Mouse (Mus musculus) forebrain, embryonic 10.5 days (tissue): ENCODE results near the gene Prpf6. TPM values are rescaled to one million over a fixed set of nuclear protein-coding genes. Genes with fewer than 3 reads are reported as not detected.

Experiments used
- DNase-seq: peaks from one replicate; pipeline ENCODE4 v3.0.0-alpha.2; 2017; ENCODE audit warnings: low spot score; ENCODE audit errors: extremely low spot score
- H3K27ac ChIP-seq: fragments of 300-500 bp; sonication (generic); 2 replicates; pipeline ENCODE4 v1.5.1; 2016; ENCODE audit warnings: mild to moderate bottlenecking
- H3K27me3 ChIP-seq: fragments of 300-500 bp; sonication (generic); 2 replicates; pipeline ENCODE4 v1.6.1; 2016; ENCODE audit warnings: mild to moderate bottlenecking; ENCODE audit not compliant: poor library complexity, severe bottlenecking
- H3K36me3 ChIP-seq: fragments of 300-500 bp; sonication (generic); replicated peaks from 2 replicates; pipeline ENCODE4 v1.6.1; 2016; ENCODE audit warnings: mild to moderate bottlenecking, moderate library complexity
- H3K4me1 ChIP-seq: fragments of 300-500 bp; sonication (generic); 2 replicates; pipeline ENCODE4 v1.6.1; 2016
- H3K4me3 ChIP-seq: fragments of 300-500 bp; sonication (generic); 2 replicates; pipeline ENCODE4 v1.5.1; 2016; ENCODE audit warnings: mild to moderate bottlenecking, moderate library complexity
- H3K9me3 ChIP-seq: fragments of 300-500 bp; sonication (generic); 2 replicates; pipeline ENCODE4 v1.6.1; 2016; ENCODE audit warnings: mild to moderate bottlenecking, moderate library complexity
- WGBS: fragments of 180-500 bp; shearing (Covaris S2); methylation state at CpG from one replicate; pipeline ENCODE4 v1.1.7; 2016; 5-methylcytosine and 5-hydroxymethylcytosine counted together
- polyA plus RNA-seq: library from polyadenylated mRNA; unstranded; fragments of >200 nt; fragmentation: Nextera tagmentation; extraction: Ambion mirVana; gene quantifications from 2 replicates; pipeline ENCODE4 v1.2.1, GENCODE M21; 2016

Prpf6 gene
- polyA plus RNA-seq, 1 experiment from 2014 or later = 78.5 TPM

GRCm38 (mm10) chr2:181676424-181676823 is 84.8 kb downstream of the Prpf6 start:
- H3K4me1 ChIP-seq = peaks cover 62% of the 10 kb centered on the region
- DNase-seq = no peak
- H3K27ac ChIP-seq = peak overlapping the region; percentile 79; the same call in 1 of the 2 replicates
- WGBS = 39% methylated on average over 2 of the region's 2 CpGs
- no peaks in the 10 kb centered on the region for H3K36me3 ChIP-seq
- H3K9me3 ChIP-seq = no peaks in the 10 kb centered on the region
- no peak overlapping the region for H3K4me3 ChIP-seq
- H3K27me3 ChIP-seq = peaks cover 54% of the 10 kb centered on the region

- Histone ChIP-seq H3K36me3 (no peaks in the 10 kb centered on the region), H3K27me3 (peaks cover 47% of the 10 kb centered on the region), H3K4me3 (no peak overlapping the region), H3K4me1 (peaks cover 61% of the 10 kb centered on the region), H3K9me3 (no peaks in the 10 kb centered on the region), H3K27ac (0 out of 2 replicates have a peak overlapping the region, but pooled peaks have one; percentile 20)
- WGBS = 51% methylated on average over 5 of the region's 5 CpGs
- DNase-seq = no peak
These were observed 85.6 kb downstream of the Prpf6 start for GRCm38 (mm10) chr2:181677096-181677754.

- no peak overlapping the region for H3K27ac ChIP-seq
- DNase-seq = no peak
- no peaks in the 10 kb centered on the region for H3K9me3 ChIP-seq
- H3K4me3 ChIP-seq = no peak overlapping the region
- WGBS = 53% methylated on average over 3 of the region's 3 CpGs
- H3K36me3 ChIP-seq = no peaks in the 10 kb centered on the region
- H3K4me1 ChIP-seq = peaks cover 61% of the 10 kb centered on the region
- H3K27me3 ChIP-seq = peaks cover 42% of the 10 kb centered on the region
These were observed 86.1 kb downstream of the Prpf6 start for GRCm38 (mm10) chr2:181677755-181678098.

- Histone ChIP-seq H3K27ac (no peak overlapping the region), H3K4me1 (peaks cover 55% of the 10 kb centered on the region), H3K36me3 (no peaks in the 10 kb centered on the region), H3K9me3 (no peaks in the 10 kb centered on the region), H3K4me3 (no peak overlapping the region), H3K27me3 (peaks cover 31% of the 10 kb centered on the region)
- DNase-seq = peak; percentile 62
- 42% methylated on average over 1 of the region's 1 CpGs for WGBS
These were observed 87.1 kb downstream of the Prpf6 start for GRCm38 (mm10) chr2:181678780-181679179.

- H3K4me3 ChIP-seq = peak within 1 kb of the TSS; percentile 75
- peak within 1 kb of the TSS; percentile 91 for H3K27ac ChIP-seq
- H3K9me3 ChIP-seq = no peaks in the 10 kb centered on the region
- peaks cover 18% of the 10 kb centered on the region for H3K27me3 ChIP-seq
- DNase-seq = peak; percentile 75
- peaks cover 45% of the 10 kb centered on the region for H3K4me1 ChIP-seq
- H3K36me3 ChIP-seq = peaks cover 3% of the 10 kb centered on the region; the same call in 1 of the 2 replicates
- under 1% methylated on average over 68 of the region's 69 CpGs for whole genome bisulfite sequencing
These were observed 88.5 kb downstream of the Prpf6 start, which contains the start of gene Tcea2 for GRCm38 (mm10) chr2:181679951-181680715. Gene Tcea2, plus strand, starts transcription at chr2:181680310.

- Histone ChIP-seq H3K9me3 (no peaks in the 10 kb centered on the region), H3K4me1 (peaks cover 39% of the 10 kb centered on the region), H3K36me3 (peaks cover 9% of the 10 kb centered on the region), H3K27ac (peak overlapping the region; percentile 91), H3K27me3 (peaks cover 16% of the 10 kb centered on the region; the same call in 1 of the 2 replicates), H3K4me3 (peak overlapping the region; percentile 75)
- DNase-seq = no peak
- 15% methylated on average over 7 of the region's 7 CpGs for WGBS
These were observed 89.0 kb downstream of the Prpf6 start for GRCm38 (mm10) chr2:181680716-181681117.

- DNase-seq = no peak
- H3K4me3 ChIP-seq = no peak overlapping the region
- no peak overlapping the region for H3K27ac ChIP-seq
- no peaks in the 10 kb centered on the region for H3K9me3 ChIP-seq
- H3K4me1 ChIP-seq = peaks cover 28% of the 10 kb centered on the region
- peaks cover 21% of the 10 kb centered on the region for H3K36me3 ChIP-seq
- 97% methylated on average over 1 of the region's 1 CpGs for WGBS
- H3K27me3 ChIP-seq = peaks cover 13% of the 10 kb centered on the region; the same call in 1 of the 2 replicates
These were observed 90.3 kb downstream of the Prpf6 start for GRCm38 (mm10) chr2:181681978-181682377.

- DNase-seq = no peak
- no peak overlapping the region for H3K4me3 ChIP-seq
- 77% methylated on average over 4 of the region's 4 CpGs for WGBS
These were observed 91.7 kb downstream of the Prpf6 start for GRCm38 (mm10) chr2:181683381-181683780.

GRCm38 (mm10) chr2:181684713-181685112 is 93.0 kb downstream of the Prpf6 start:
- H3K9me3 ChIP-seq = no peaks in the 10 kb centered on the region
- H3K4me1 ChIP-seq = peaks cover 16% of the 10 kb centered on the region
- H3K36me3 ChIP-seq = peaks cover 49% of the 10 kb centered on the region
- H3K27ac ChIP-seq = no peak overlapping the region
- H3K27me3 ChIP-seq = 0 out of 2 replicates have a peak, but pooled peaks cover 6% of the 10 kb centered on the region
- 100% methylated on average over 1 of the region's 1 CpGs for WGBS
- no peak overlapping the region for H3K4me3 ChIP-seq
- no peak for DNase-seq

More at GRCm38 (mm10) chr2:181683381-181683780, 91.7 kb downstream of the Prpf6 start:
- Histone ChIP-seq H3K27ac (no peak overlapping the region), H3K27me3 (0 out of 2 replicates have a peak, but pooled peaks cover 6% of the 10 kb centered on the region), H3K36me3 (peaks cover 35% of the 10 kb centered on the region), H3K9me3 (no peaks in the 10 kb centered on the region), H3K4me1 (peaks cover 21% of the 10 kb centered on the region)

GRCm38 (mm10) chr2:181685686-181686085 is 94.0 kb downstream of the Prpf6 start:
- no peak overlapping the region for H3K27ac ChIP-seq
- no peak overlapping the region for H3K4me3 ChIP-seq
- peaks cover 54% of the 10 kb centered on the region for H3K36me3 ChIP-seq
- DNase-seq = no peak
- peaks cover 11% of the 10 kb centered on the region for H3K4me1 ChIP-seq
- no peaks in the 10 kb centered on the region for H3K9me3 ChIP-seq
- 92% methylated on average over 4 of the region's 4 CpGs for WGBS
- 0 out of 2 replicates have a peak, but pooled peaks cover 6% of the 10 kb centered on the region for H3K27me3 ChIP-seq

GRCm38 (mm10) chr2:181687586-181687985 is 95.9 kb downstream of the Prpf6 start:
- no peak overlapping the region for H3K4me3 ChIP-seq
- H3K9me3 ChIP-seq = no peaks in the 10 kb centered on the region
- H3K36me3 ChIP-seq = peaks cover 67% of the 10 kb centered on the region
- DNase-seq = peak; percentile 11
- 92% methylated on average over 8 of the region's 8 CpGs for WGBS
- peaks cover 17% of the 10 kb centered on the region for H3K4me1 ChIP-seq
- H3K27ac ChIP-seq = no peak overlapping the region
- H3K27me3 ChIP-seq = no peaks in the 10 kb centered on the region

- Histone ChIP-seq H3K9me3 (no peaks in the 10 kb centered on the region), H3K4me1 (peaks cover 37% of the 10 kb centered on the region), H3K27me3 (no peaks in the 10 kb centered on the region), H3K27ac (no peak overlapping the region), H3K4me3 (no peak overlapping the region), H3K36me3 (peaks cover 67% of the 10 kb centered on the region)
- 92% methylated on average over 10 of the region's 10 CpGs for WGBS
- peak; percentile 12 for DNase-seq
These were observed 97.9 kb downstream of the Prpf6 start for GRCm38 (mm10) chr2:181689466-181690160.
